Mouse (Mus musculus) MN1 (cell line): ENCODE results near the gene Lrfn3.

ENCODE experiments used
- DNase-seq: peaks from one replicate; pipeline ENCODE4 v3.0.0-alpha.2; 2016; ENCODE audit warnings: low spot score

Lrfn3 gene

GRCm38 (mm10) chr7:30346635-30347379 is 15.8 kb downstream of the Lrfn3 start:
- DNase-seq: no peak

GRCm38 (mm10) chr7:30339432-30340109 is 23.0 kb downstream of the Lrfn3 start:
- DNase-seq: no peak

GRCm38 (mm10) chr7:30336384-30336783 is 26.2 kb downstream of the Lrfn3 start:
- DNase-seq: peak; percentile 93

DNA sequence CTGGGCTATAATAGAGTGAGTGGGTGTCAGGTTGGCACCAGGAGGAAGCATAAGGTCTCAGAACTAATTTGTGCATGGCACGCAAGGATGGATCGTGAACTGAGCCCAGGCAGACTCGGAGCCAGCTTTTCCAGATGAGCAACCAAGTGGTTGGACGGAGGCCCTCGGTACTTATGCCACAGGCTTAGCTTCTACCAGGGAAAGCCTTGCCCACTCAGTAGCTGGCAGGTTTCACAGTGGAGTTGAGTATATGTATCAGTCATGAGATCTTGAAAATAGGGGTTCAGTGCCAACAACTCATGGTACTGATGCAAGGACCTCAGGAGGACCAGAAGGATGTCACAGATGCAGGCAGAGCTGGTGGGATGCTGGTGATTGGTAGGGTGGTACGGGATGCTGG is 26.9 kb downstream of the Lrfn3 start:
- DNase-seq: no peak

GRCm38 (mm10) chr7:30334563-30334962 is 28.0 kb downstream of the Lrfn3 start:
- DNase-seq: no peak

GRCm38 (mm10) chr7:30333436-30333835 is 29.1 kb downstream of the Lrfn3 start:
- DNase-seq: peak; percentile 89

DNA sequence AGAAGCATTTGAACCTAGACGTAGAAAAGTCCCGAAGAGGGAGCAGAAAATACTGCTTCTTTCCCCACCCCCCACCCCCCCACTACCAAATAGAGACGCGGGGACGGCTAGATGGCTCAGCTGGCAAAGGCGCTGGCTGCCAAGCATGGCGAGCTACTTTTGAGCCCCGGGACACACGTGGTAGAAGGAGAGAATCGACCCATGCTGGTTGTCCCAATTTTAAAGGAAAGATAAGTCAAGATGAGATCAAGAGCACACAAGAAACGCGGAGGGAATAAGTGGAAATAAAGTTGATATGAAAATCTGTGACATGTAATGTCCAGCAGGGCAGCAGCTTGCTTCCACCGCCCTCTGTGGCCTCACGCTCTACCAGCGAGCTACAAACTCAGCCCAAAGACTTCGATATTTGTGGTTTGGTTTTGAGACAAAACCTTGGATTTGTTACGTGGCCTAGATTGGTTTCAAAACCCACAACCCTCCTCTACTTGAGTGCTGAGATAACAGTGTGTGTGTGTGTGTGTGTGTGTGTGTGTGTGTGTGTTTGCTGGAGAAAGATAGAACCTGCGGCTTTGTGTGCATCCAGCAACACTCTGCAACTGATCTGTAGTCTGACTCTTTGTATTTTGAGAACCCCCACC is 29.8 kb downstream of the Lrfn3 start:
- peak; percentile 58 for DNase-seq

DNA sequence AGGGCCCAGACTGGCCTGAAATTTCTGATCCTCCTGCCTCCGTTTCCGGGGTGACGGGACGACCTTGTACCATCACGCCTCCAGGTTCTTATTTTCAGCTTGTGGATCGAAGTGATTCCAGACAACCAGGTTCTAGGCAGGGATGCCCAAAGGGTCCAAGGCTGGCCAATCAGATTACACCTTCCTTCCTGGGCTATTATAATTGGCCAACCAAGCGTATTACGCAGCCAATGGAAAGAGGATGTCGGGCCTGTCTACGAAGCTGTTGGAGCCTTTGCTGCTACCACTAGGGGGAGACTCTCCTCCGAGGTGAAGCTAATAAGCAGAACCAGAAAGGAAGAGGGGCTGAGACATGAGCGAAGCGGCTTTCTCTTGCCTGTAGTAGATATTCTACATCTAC is 30.7 kb downstream of the Lrfn3 start:
- peak; percentile 97 for DNase-seq

DNA sequence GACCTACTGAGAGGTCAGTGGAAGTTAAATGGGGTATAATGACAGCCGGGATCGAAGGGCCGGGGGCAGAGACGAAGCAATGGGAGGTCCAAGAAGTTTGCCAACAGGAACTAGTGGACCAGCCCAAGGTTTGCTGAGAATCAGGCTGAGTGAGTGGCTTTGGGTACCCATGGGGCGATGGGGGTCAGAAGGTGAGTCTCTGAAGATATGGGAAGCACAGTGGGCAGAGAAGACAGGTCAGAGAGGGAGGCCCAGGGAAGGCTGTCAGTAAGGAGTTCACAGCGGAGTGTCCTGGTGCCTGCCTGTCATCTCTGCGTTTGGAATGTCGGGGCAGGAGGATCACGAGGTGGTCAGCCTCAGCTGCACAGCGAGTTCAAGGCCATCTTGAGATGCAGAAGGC is 34.2 kb downstream of the Lrfn3 start:
- DNase-seq: no peak

DNA sequence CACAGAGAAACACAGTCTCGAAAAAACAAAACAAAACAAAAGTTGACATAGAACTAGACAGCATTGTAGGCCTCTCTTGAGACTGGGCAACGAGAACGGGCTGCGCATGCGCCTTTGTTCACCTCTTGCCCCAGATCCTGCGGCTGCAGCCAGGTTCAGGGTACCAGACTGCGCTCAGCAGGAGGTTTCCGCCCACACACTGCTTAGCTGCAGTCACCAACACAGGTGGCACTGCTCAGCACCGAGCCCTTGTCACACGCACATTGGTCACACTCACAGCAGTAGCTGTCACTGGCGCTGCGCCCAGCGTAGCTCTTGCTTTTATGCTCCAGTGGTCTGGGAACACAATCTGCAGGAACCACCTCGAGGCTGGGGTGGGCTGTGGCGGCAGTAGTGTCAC is 35.4 kb downstream of the Lrfn3 start:
- no peak for DNase-seq

DNA sequence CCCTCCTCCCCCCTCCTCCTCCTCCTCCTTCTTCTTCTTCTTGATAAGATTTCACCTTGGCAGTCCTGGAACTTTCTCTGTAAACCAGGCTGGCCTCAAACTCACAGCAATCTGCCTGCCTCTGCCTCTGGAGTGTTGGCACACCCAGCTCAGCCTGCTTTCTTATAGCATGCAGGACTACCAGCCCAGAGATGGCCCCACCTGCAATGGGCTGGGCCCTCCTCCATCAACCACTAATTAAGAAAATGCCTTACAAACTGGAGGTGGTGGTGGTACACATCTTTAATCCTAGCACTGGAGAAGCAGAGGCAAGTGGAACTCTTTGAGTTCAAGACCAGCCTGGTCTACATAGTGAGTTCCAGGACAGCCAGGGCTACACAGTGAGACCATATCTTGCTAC is 36.1 kb downstream of the Lrfn3 start:
- DNase-seq: no peak

DNA sequence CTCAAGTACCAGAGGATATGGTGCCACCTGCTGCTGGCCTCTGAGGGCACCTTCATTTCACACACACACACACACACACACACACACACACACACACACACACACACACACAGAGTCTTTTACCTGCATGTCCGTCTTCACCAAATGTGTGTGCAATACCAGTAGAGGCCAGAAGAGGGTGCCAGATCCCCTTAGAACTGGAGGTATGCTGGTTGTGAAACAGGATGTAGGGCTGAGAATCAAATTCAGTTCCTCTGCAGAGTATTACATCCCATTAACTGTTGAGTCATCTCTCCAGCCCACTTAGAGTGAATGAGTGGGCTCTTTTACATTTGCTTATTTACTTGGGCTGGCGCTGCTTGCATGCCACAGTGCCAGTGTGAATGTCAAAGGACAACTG is 37.2 kb downstream of the Lrfn3 start:
- peak; percentile 48 for DNase-seq

DNA sequence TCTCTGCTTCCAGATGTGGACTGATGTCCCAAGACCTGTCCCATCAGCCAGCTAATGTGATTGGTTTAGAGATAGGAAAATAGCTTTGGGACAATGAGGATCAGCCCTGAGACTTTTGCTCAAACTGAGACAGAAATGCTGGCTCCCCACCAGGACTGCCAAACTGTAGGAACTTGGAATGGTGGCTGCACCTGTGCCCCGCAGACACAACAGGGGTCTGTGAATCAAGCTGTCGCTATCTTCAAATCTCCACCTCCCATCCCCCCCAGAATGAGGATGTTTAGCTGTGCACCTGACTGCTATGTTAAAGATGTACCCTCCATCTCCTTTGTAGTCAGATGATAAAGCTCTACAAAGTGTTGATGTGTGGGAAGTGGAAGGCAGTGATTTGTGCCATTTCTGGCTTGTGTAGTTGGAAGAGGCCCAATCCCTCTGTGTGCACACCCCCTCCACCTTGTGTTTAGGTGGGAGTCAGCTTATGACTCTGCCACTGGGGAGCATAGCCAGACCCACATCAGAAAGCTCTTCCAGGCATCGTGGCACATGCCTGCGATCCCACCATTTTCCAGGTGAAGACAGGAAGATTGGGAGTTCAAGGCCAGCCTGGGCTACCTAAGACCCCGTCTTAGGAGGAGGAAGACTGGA is 38.1 kb downstream of the Lrfn3 start:
- DNase-seq: no peak

- no peak for DNase-seq
Observed at GRCm38 (mm10) chr7:30323795-30324194, 38.8 kb downstream of the Lrfn3 start, which contains the start of gene Sdhaf1. Sdhaf1 (minus strand) TSS chr7:30323895.

- DNase-seq: peak; percentile 40
Observed at GRCm38 (mm10) chr7:30322865-30323264, 39.7 kb downstream of the Lrfn3 start.

DNA sequence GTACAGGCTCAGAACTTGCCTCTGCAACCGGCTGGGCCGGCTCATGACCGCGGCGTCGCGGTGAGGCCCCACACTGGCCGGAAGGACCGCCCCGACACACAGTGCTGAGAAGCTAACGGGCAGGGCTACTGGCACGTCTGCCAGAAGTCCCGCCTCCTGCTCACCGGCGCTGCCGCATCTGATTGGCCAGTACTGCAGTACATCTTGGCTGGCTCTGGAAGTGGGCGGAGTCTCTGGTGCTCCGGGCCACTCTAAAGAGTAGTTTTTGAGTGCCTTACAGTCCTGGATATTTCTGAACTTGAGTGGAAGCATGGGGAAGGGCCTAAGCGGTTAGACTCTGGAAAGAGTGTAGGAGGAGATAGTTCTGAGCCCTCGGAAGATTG is 40.3 kb downstream of the Lrfn3 start:
- DNase-seq: peak; percentile 94

GRCm38 (mm10) chr7:30321539-30322284 is 40.9 kb downstream of the Lrfn3 start, which contains the start of gene E130208F15Rik:
E130208F15Rik (plus strand) TSS chr7:30321740.
- peak; percentile 71 for DNase-seq

DNA sequence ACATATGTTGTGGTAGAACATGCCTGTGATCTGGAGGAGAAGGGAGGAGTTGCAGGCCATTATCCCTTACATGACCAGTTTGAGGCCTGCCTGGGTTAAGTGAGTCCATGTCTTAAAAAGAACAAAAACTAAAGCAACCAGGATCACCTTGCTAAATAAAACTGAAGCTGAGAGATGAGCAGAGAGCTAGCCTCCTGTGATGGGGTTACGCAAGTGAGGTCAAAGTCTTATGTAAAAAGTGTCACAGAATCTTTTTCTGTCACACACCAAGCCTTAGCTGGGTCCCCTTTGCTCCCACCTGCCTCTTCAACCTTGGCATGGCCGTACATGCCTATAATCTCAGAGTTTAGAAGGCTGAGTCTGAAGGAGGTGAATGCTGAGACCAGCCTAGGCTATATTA is 41.6 kb downstream of the Lrfn3 start:
- no peak for DNase-seq

- no peak for DNase-seq
Observed at GRCm38 (mm10) chr7:30318142-30318541, 44.4 kb downstream of the Lrfn3 start.

GRCm38 (mm10) chr7:30315559-30316529 is 46.7 kb downstream of the Lrfn3 start:
- DNase-seq: no peak

GRCm38 (mm10) chr7:30314721-30315155 is 47.8 kb downstream of the Lrfn3 start, which contains the start of gene Syne4:
Syne4 (plus strand) TSS chr7:30314807.
- no peak for DNase-seq
